Mouse (Mus musculus) heart, adult 2 months (tissue): ENCODE measurements at regions not wholly inside any gene's neighbourhood (a gene's known extent, or its start where the extent isn't known, plus 50 kb on each side); places are given as distances from the start of the nearest gene placed in this dataset.

ENCODE experiments used
- DNase-seq, 2 experiments: peaks; one replicate each; pipeline ENCODE4 v3.0.0; 2021
- H3K27ac ChIP-seq: fragments of 200-600 bp; 2 replicates; pipeline ENCODE4 v1.8.1; 2022
- H3K27me3 ChIP-seq: fragments of 200-500 bp; 2 replicates; pipeline ENCODE4 v1.6.1; 2012; ENCODE audit warnings: mild to moderate bottlenecking, low read length, inconsistent platforms, mixed read lengths; ENCODE audit not compliant: control insufficient read depth, insufficient read depth
- H3K36me3 ChIP-seq: fragments of 200-500 bp; 2 replicates; pipeline ENCODE4 v1.6.1; 2012; ENCODE audit warnings: low read length, inconsistent platforms; ENCODE audit not compliant: control insufficient read depth, insufficient read depth
- H3K4me1 ChIP-seq: fragments of 200-500 bp; 2 replicates; pipeline ENCODE4 v1.6.1; 2011; ENCODE audit warnings: low read length; ENCODE audit not compliant: control insufficient read depth, insufficient read depth
- H3K4me3 ChIP-seq: fragments of 200-600 bp; 2 replicates; pipeline ENCODE4 v1.8.1; 2022
- H3K79me2 ChIP-seq: fragments of 200-500 bp; replicated peaks from 2 replicates; pipeline ENCODE4 v1.6.1; 2012; ENCODE audit warnings: mild to moderate bottlenecking, inconsistent platforms, low read length, moderate library complexity, mixed read lengths; ENCODE audit not compliant: control insufficient read depth, insufficient read depth
- H3K9ac ChIP-seq: fragments of 200-500 bp; 2 replicates; pipeline ENCODE4 v1.6.1; 2012; ENCODE audit warnings: low read depth, mild to moderate bottlenecking, control low read depth, inconsistent platforms, low read length, mixed read lengths
- CTCF ChIP-seq: fragments of 200-600 bp; IDR thresholded peaks from 2 replicates; pipeline ENCODE4 v1.8.1; 2022; ENCODE audit warnings: antibody characterized with exemption, mild to moderate bottlenecking, moderate library complexity
- EP300 ChIP-seq: fragments of 200-500 bp; IDR thresholded peaks from 2 replicates; pipeline ENCODE4 v1.6.1; 2011; ENCODE audit warnings: low read depth, low read length, control low read depth; ENCODE audit not compliant: insufficient read depth
- POLR2A ChIP-seq: fragments of 200-500 bp; IDR thresholded peaks from 2 replicates; pipeline ENCODE4 v1.6.1; 2011; ENCODE audit warnings: mild to moderate bottlenecking, low read depth, low read length, control low read depth; ENCODE audit not compliant: insufficient read depth
- whole genome bisulfite sequencing: fragments of 180-500 bp; shearing (Covaris S2); methylation state at CpG from one replicate; pipeline ENCODE4 v1.1.7; 2018; 5-methylcytosine and 5-hydroxymethylcytosine counted together
- intact Hi-C: fragments of 180-260 bp; cut with DNase I; formaldehyde crosslinking; loops from one replicate; pipeline ENCODE4 v1.15.1; 2025

DNA sequence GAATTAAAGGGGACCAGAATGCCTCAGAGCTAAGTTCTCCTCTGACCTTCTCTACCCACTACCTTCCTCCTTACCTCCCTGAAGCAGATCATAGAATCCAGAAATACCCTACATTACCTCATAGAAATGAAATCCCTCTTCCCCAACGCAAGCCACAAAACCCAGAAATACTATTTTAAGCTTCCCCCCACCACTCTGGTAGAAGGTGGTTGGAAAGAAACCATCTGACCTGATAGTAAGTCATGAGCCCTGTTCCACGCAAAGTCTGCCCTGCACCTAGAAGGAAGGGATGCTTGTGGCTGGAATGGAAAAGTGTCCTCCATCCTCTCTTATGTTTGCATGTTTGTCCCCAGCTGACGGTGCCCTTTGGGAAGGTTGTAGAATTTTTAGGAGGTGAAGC is 283.8 kb downstream of the Spry2 start:
- H3K36me3 ChIP-seq = no peaks in the 10 kb centered on the region
- H3K27me3 ChIP-seq = no peaks in the 10 kb centered on the region
- intact Hi-C loops = no loop called here
- TF ChIP-seq CTCF (no peak), EP300 (no peak), POLR2A (no peak)
- H3K27ac ChIP-seq = no peak overlapping the region
- H3K4me3 ChIP-seq = no peak overlapping the region
- 77% methylated on average over 3 of the region's 3 CpGs for WGBS
- H3K9ac ChIP-seq = no peak overlapping the region
- H3K4me1 ChIP-seq = no peaks in the 10 kb centered on the region; the same call in 1 of the 2 replicates
- H3K79me2 ChIP-seq = no peaks in the 10 kb centered on the region
- DNase-seq = no peak

DNA sequence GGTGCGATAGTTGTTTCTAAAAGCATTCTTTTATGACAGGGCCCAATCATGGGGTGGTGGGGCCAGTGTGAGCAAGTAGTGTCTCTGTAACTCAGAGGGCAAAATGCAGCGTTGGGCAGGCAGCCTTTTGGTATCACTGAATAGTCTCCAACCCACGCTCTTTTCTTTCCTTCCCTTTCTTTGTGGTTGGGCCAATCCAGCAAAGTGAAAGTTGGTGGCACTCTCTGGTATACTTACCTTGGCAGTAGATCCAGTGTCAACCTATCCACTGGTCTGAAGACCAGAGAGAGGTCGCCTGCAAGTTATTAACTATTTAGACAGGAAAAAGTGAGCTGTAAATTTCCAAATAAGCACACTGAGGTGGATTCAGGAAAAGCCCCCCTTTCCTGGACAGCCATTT is 287.8 kb downstream of the Spry2 start:
- Histone ChIP-seq H3K79me2 (no peaks in the 10 kb centered on the region), H3K27me3 (no peaks in the 10 kb centered on the region), H3K27ac (no peak overlapping the region), H3K4me1 (no peaks in the 10 kb centered on the region; the same call in 1 of the 2 replicates), H3K9ac (no peak overlapping the region), H3K4me3 (no peak overlapping the region), H3K36me3 (no peaks in the 10 kb centered on the region)
- DNase-seq = no peak
- WGBS = 75% methylated on average over 4 of the region's 4 CpGs
- TF ChIP-seq CTCF = no peak
- TF ChIP-seq POLR2A = no peak
- intact Hi-C loops = no loop called here

DNA sequence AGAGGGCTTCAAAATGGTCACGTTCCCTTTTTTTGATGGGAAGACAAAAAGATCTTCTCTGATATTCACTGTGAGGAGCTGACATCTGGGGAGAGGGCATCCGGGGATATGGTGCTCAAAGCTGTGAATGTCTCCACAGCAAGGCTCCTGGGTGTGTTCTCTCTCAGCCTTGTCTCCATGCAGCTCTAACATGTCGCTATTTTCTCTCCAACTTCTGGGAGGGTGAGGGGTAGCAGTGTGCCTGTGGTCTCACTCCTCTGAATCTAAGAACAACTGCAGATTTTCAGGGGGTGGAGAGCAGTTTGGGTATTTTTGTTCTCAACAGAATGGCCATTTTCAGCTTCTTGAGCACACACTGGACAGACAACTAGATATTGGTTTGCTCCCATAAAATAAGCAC is 290.1 kb downstream of the Spry2 start:
- Histone ChIP-seq H3K27me3 (no peaks in the 10 kb centered on the region), H3K79me2 (no peaks in the 10 kb centered on the region), H3K4me1 (no peaks in the 10 kb centered on the region; the same call in 1 of the 2 replicates), H3K9ac (no peak overlapping the region), H3K4me3 (no peak overlapping the region), H3K36me3 (no peaks in the 10 kb centered on the region), H3K27ac (no peak overlapping the region)
- no peak for TF ChIP-seq EP300
- TF ChIP-seq CTCF = no peak
- no peak for TF ChIP-seq POLR2A
- DNase-seq = no peak
- WGBS = 78% methylated on average over 3 of the region's 3 CpGs
- intact Hi-C loops = no loop called here

DNA sequence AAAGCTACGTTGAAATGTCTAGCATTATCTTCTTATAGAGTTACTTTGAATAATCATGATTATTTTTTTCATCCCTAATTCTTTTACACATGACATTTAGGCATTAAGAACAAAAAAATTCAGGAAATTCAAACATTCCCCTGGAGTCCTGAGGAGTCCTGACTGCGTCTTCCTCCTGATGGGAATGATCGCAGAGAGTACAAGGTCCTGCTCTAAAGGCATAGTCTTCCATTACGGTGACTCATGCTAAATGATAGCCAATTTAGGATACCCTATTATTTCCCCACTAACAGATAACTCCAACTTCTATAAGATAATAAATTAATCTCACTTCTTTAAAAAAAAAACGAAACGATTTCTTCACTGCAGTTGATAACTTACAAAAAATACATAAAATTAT is 292.2 kb downstream of the Spry2 start:
- intact Hi-C loops = no loop called here
- no peaks in the 10 kb centered on the region; the same call in 1 of the 2 replicates for H3K4me1 ChIP-seq
- H3K36me3 ChIP-seq = no peaks in the 10 kb centered on the region
- no peak overlapping the region for H3K27ac ChIP-seq
- TF ChIP-seq POLR2A (no peak), CTCF (no peak), EP300 (no peak)
- H3K79me2 ChIP-seq = no peaks in the 10 kb centered on the region
- no peak for DNase-seq
- H3K4me3 ChIP-seq = no peak overlapping the region
- no peak overlapping the region for H3K9ac ChIP-seq
- 77% methylated on average over 6 of the region's 6 CpGs for WGBS
- no peaks in the 10 kb centered on the region for H3K27me3 ChIP-seq

DNA sequence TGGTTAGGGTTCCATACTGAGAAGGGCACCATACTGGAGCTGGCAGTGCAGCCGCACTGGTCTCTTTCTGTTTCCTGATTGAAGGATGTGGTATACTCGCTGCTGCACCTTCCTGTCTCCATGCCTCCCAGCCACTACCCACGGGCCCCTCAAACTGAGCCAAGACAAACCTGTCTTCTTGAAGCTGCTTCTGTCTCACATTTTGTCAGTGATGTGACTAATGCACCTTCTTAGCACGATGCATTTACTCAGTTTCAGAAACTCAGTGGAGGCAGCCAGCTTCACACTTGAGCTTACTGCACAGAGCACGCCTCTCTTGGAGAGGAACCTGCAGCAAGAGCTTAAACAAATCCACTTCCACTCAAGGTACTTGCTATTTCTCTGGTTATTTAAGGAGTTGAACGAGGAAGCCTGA is 293.6 kb downstream of the Spry2 start:
- no peak for TF ChIP-seq POLR2A
- no peak for TF ChIP-seq CTCF
- no peak for TF ChIP-seq EP300
- Histone ChIP-seq H3K79me2 (no peaks in the 10 kb centered on the region), H3K36me3 (no peaks in the 10 kb centered on the region), H3K27me3 (no peaks in the 10 kb centered on the region), H3K27ac (no peak overlapping the region), H3K4me3 (no peak overlapping the region), H3K9ac (no peak overlapping the region), H3K4me1 (no peaks in the 10 kb centered on the region; the same call in 1 of the 2 replicates)
- no peak for DNase-seq
- intact Hi-C loops = no loop called here
- WGBS = 73% methylated on average over 6 of the region's 6 CpGs

- Histone ChIP-seq H3K79me2 (no peaks in the 10 kb centered on the region), H3K36me3 (no peaks in the 10 kb centered on the region), H3K9ac (no peak overlapping the region), H3K27ac (no peak overlapping the region), H3K4me1 (no peaks in the 10 kb centered on the region), H3K27me3 (no peaks in the 10 kb centered on the region), H3K4me3 (no peak overlapping the region)
- intact Hi-C loops = no loop called here
- TF ChIP-seq EP300 (no peak), POLR2A (no peak), CTCF (no peak)
- WGBS = 95% methylated on average over 24 of the region's 24 CpGs
- no peak for DNase-seq
These were observed 296.8 kb downstream of the Spry2 start for GRCm38 (mm10) chr14:105599550-105600453.
